Mouse (Mus musculus) CH12F3 (cell line): Measurements from ENCODE around the gene Ints2.

Source experiments
- in situ Hi-C: fragments of 300-500 bp; cut with MboI; formaldehyde crosslinking; loops from 2 replicates; pipeline ENCODE4 v1.14.3; 2020; ENCODE audit warnings: low sequenced_read_pairs

Gene Ints2

DNA sequence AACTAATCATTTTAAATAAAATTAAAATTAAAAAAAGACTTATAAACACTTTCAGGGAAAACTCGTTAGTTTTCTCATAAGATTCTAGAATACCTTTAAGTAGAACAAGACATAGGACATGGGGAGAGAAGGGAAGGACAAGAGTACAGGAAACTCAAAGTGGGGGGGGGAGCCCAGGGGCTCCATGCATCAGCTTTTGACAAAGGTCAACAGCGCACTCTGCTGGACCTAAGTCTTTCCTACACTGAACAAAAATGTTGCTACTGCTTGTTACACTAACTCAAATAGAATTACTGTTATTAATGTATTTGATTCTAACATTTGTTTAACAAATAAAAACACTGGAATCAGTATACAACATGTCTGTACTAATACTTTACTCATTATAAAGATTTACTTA lies 83.2 kb downstream of the Ints2 start:
- in situ Hi-C loops = no loop called here

DNA sequence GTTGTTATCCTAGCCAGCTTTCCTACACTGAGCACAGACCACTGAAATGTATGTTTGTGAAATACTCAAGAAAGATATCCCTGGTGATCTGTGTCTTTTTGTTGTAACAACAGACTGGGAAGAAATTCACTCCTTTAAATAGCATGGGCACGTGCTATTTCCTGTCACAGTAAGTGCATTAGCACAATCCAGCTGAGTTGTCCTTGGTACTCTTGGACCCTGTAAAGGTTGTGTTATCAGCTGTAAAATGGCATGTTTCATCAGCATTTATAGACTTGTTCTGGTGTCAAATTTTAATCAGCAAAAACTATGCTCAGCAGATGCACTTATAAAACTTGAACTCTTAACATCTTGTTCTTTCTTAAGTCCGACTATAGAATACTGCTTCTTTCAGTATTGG lies 86.6 kb downstream of the Ints2 start:
- in situ Hi-C loops = no loop called here
